Mouse (Mus musculus): Measurements from ENCODE around the gene Fry. TPM values are rescaled to one million over a fixed set of nuclear protein-coding genes. Genes with fewer than 3 reads are reported as not detected.

Gene Fry
- polyA plus RNA-seq, 1 experiment from 2014 or later = 21.1 TPM

DNA sequence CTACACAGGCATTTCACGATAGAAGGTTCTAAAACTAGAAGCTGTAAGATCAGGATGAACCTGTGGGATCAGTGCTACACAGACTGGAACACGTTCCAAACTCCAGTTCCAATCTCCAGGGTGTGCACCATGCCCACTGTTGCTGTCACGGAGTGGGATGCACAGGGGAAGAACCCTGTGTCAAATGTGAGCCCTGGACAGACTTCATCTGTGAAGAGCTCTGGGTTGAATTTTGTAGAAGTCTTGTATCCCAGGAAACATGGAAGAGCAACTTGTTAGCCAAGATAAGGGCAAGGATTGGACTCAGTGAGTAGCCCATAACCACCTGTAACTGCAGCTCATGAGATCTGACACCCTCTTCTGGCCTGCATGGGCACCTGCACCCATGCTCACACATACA lies 246.2 kb downstream of the Fry start:
- no peak overlapping the region for H3K27ac ChIP-seq (ENCODE audit: low read depth, low read length)
- no peak overlapping the region for H3K9ac ChIP-seq (ENCODE audit: low read length)
- ATAC-seq (ENCODE audit: insufficient read depth, low FRiP score, low TSS enrichment) (no peak), DNase-seq (ENCODE audit: low spot score) (no peak)
- 80% methylated on average over 3 of the region's 3 CpGs for WGBS
- H3K36me3 ChIP-seq (ENCODE audit: control insufficient read depth, insufficient read depth, low read length) = no peaks in the 10 kb centered on the region
- H3K9me3 ChIP-seq (ENCODE audit: control insufficient read depth, low read length) = no peaks in the 10 kb centered on the region
- H3K4me3 ChIP-seq (ENCODE audit: low read depth, low read length) = no peak overlapping the region
- no peaks in the 10 kb centered on the region for H3K4me1 ChIP-seq (ENCODE audit: control insufficient read depth, insufficient read depth, low read length)
- no peak overlapping the region for H3K4me2 ChIP-seq (ENCODE audit: low read depth)
- H3K27me3 ChIP-seq (ENCODE audit: control insufficient read depth, insufficient read depth, low read length) = no peaks in the 10 kb centered on the region

DNA sequence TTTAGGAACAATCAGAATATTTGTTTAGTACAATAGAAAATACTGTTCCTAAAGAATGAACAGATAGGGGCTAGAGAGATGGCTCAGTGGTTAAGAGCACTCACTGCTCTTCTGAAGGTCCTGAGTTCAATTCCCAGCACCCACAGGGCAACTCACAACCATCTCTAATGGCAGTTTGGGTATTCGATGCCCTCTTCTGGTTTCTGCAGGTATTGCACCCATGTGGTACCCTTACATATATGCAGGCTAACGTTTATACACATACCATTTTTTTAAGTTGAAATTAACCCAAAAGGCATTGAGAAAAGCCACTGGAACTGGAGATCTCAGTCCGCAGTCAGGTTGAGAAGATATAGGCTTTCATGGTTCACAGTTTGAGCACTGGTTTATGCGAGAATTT lies 248.6 kb downstream of the Fry start:
- H3K9me3 ChIP-seq (ENCODE audit: control insufficient read depth, low read length) = no peaks in the 10 kb centered on the region
- H3K27me3 ChIP-seq (ENCODE audit: control insufficient read depth, insufficient read depth, low read length) = no peaks in the 10 kb centered on the region
- WGBS = 88% methylated on average over 4 of the region's 4 CpGs
- H3K4me3 ChIP-seq (ENCODE audit: low read depth, low read length) = no peak overlapping the region
- no peak for ATAC-seq (ENCODE audit: insufficient read depth, low FRiP score, low TSS enrichment)
- H3K36me3 ChIP-seq (ENCODE audit: control insufficient read depth, insufficient read depth, low read length) = no peaks in the 10 kb centered on the region
- no peak for DNase-seq (ENCODE audit: low spot score)
- no peaks in the 10 kb centered on the region for H3K4me1 ChIP-seq (ENCODE audit: control insufficient read depth, insufficient read depth, low read length)
- no peak overlapping the region for H3K27ac ChIP-seq (ENCODE audit: low read depth, low read length)
- no peak overlapping the region for H3K9ac ChIP-seq (ENCODE audit: low read length)
- no peak overlapping the region for H3K4me2 ChIP-seq (ENCODE audit: low read depth)

DNA sequence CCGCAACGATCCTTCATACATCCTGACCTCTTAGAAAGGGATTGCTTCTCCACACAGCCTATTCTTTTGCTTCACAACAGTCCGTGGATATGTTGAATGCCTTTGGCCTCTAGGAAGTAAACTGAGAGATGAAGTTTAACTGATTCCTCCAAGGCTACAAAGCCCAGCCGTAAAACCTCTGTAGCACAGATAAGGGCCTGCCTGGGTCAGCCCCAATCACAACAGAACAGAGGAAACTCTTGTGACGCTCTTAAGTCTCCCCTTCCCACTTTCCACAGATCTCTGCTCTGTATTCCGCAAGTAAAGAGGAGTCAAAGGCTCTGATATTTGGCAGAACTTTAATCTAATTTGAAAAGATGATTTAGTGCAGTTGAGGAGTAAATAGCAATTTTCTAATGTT lies 251.8 kb downstream of the Fry start:
- H3K4me3 ChIP-seq (ENCODE audit: low read depth, low read length) = no peak overlapping the region
- no peak overlapping the region for H3K27ac ChIP-seq (ENCODE audit: low read depth, low read length)
- ATAC-seq (ENCODE audit: insufficient read depth, low FRiP score, low TSS enrichment) = no peak
- DNase-seq (ENCODE audit: low spot score) = no peak
- H3K4me2 ChIP-seq (ENCODE audit: low read depth) = no peak overlapping the region
- WGBS = 66% methylated on average over 6 of the region's 6 CpGs
- no peaks in the 10 kb centered on the region for H3K9me3 ChIP-seq (ENCODE audit: control insufficient read depth, low read length)
- H3K27me3 ChIP-seq (ENCODE audit: control insufficient read depth, insufficient read depth, low read length) = no peaks in the 10 kb centered on the region
- H3K9ac ChIP-seq (ENCODE audit: low read length) = no peak overlapping the region
- H3K4me1 ChIP-seq (ENCODE audit: control insufficient read depth, insufficient read depth, low read length) = no peaks in the 10 kb centered on the region
- no peaks in the 10 kb centered on the region for H3K36me3 ChIP-seq (ENCODE audit: control insufficient read depth, insufficient read depth, low read length)

DNA sequence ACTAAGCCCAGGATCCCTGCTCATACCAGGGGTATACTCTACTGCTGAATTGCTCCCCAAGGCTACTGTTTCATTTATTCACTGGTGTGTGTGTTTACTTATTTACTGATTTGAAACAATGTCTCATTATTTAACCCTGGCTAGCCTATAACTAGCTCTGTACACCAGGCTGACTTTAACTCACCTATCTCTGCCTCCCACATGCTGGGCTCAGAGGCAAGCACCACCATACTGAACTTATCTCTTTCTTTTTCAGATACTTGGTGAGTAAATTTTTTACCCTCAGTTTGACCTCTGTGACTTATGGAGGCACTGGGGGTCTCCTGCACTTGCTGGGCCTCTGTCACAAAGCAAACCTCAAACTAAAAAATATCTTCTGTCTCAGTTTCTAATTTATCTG lies 252.4 kb downstream of the Fry start:
- no peak overlapping the region for H3K4me2 ChIP-seq (ENCODE audit: low read depth)
- ATAC-seq (ENCODE audit: insufficient read depth, low FRiP score, low TSS enrichment) (no peak), DNase-seq (ENCODE audit: low spot score) (no peak)
- H3K9me3 ChIP-seq (ENCODE audit: control insufficient read depth, low read length) = no peaks in the 10 kb centered on the region
- no peak overlapping the region for H3K9ac ChIP-seq (ENCODE audit: low read length)
- no peaks in the 10 kb centered on the region for H3K4me1 ChIP-seq (ENCODE audit: control insufficient read depth, insufficient read depth, low read length)
- no peaks in the 10 kb centered on the region for H3K36me3 ChIP-seq (ENCODE audit: control insufficient read depth, insufficient read depth, low read length)
- no peaks in the 10 kb centered on the region for H3K27me3 ChIP-seq (ENCODE audit: control insufficient read depth, insufficient read depth, low read length)
- no peak overlapping the region for H3K4me3 ChIP-seq (ENCODE audit: low read depth, low read length)
- H3K27ac ChIP-seq (ENCODE audit: low read depth, low read length) = no peak overlapping the region

DNA sequence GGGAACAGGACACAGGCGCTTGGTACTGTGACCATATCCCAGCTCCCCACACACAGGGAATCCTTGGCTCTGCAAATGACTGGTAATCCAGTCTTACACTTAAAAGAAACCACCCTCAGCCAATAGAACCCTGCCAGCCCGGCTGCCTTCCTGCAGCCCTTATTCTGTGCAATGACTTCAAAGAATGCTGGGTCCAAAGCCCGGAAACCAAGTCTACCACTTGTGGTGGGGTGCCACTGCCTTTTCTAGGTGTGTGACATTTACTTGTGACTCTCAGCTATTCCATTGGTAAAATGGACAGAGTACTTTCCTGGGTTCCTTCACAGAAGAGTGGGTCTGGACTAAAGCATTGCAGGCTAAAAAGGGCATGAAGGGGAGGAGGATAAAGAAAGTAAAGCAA lies 254.5 kb downstream of the Fry start:
- no peak overlapping the region for H3K4me3 ChIP-seq (ENCODE audit: low read depth, low read length)
- no peaks in the 10 kb centered on the region for H3K9me3 ChIP-seq (ENCODE audit: control insufficient read depth, low read length)
- H3K27ac ChIP-seq (ENCODE audit: low read depth, low read length) = no peak overlapping the region
- DNase-seq (ENCODE audit: low spot score) (no peak), ATAC-seq (ENCODE audit: insufficient read depth, low FRiP score, low TSS enrichment) (no peak)
- WGBS = 69% methylated on average over 3 of the region's 3 CpGs
- H3K9ac ChIP-seq (ENCODE audit: low read length) = no peak overlapping the region
- no peak overlapping the region for H3K4me2 ChIP-seq (ENCODE audit: low read depth)
- no peaks in the 10 kb centered on the region for H3K27me3 ChIP-seq (ENCODE audit: control insufficient read depth, insufficient read depth, low read length)
- no peaks in the 10 kb centered on the region for H3K36me3 ChIP-seq (ENCODE audit: control insufficient read depth, insufficient read depth, low read length)
- H3K4me1 ChIP-seq (ENCODE audit: control insufficient read depth, insufficient read depth, low read length) = no peaks in the 10 kb centered on the region

DNA sequence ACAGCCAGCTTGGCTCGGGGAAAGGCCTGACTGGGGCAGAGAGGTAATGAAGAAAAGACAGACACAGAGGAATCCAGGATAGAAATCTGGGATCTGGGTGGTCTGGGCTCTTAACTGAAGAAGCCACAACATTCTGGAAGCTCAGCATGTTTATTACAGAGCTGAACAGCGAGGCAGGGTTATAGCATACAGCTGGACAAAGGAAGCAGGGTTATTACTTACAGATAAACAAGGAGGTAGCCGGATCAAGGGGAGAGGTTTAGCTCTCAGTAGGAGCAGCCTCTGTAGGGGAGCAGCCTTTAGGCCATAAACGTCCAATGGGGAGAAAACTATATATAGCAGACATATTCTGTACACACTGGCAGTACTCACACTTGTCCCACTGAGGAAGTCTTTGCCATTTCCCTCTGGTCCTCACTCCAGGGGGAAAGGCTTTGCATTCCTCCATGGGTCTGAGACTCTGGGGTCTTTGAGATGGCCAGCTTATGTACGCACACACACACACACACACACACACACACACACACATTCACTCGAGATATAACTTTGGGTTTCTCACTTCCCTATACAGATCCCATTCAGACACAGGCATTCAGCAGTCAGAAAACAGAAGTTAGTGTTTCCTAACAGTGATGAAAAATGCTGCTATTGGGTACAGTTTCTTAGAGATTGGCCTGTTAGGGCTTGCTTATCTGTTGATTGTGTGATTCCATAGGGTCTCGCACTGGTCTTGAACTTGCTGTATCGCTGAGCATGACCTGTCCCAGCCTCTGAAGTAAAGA lies 256.5 kb downstream of the Fry start:
- Histone ChIP-seq H3K9ac (ENCODE audit: low read length) (no peak overlapping the region), H3K27ac (ENCODE audit: low read depth, low read length) (no peak overlapping the region), H3K4me3 (ENCODE audit: low read depth, low read length) (no peak overlapping the region), H3K4me1 (ENCODE audit: control insufficient read depth, insufficient read depth, low read length) (no peaks in the 10 kb centered on the region), H3K27me3 (ENCODE audit: control insufficient read depth, insufficient read depth, low read length) (no peaks in the 10 kb centered on the region), H3K9me3 (ENCODE audit: control insufficient read depth, low read length) (no peaks in the 10 kb centered on the region), H3K36me3 (ENCODE audit: control insufficient read depth, insufficient read depth, low read length) (no peaks in the 10 kb centered on the region), H3K4me2 (ENCODE audit: low read depth) (no peak overlapping the region)
- DNase-seq (ENCODE audit: low spot score) (no peak), ATAC-seq (ENCODE audit: insufficient read depth, low FRiP score, low TSS enrichment) (no peak)
- WGBS = 68% methylated on average over 8 of the region's 8 CpGs

DNA sequence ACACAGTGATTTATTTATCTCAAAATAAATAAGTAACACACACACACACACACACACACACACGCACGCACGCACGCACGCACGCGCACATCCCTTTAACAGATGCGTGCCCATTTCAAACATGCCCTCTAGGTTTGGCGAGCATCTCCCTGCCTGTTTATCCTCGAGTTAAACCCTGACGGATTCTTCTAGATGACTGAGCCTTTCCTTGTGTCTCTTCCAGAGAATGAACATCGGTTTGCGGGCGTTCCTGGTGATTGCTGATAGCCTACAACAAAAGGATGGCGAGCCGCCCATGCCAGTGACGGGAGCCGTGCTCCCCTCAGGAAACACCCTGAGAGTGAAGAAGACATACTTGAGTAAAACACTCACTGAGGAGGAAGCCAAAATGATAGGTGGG lies 260.1 kb downstream of the Fry start:
- Histone ChIP-seq H3K4me3 (ENCODE audit: low read depth, low read length) (no peak overlapping the region), H3K4me2 (ENCODE audit: low read depth) (no peak overlapping the region), H3K36me3 (ENCODE audit: control insufficient read depth, insufficient read depth, low read length) (no peaks in the 10 kb centered on the region), H3K27me3 (ENCODE audit: control insufficient read depth, insufficient read depth, low read length) (no peaks in the 10 kb centered on the region), H3K9me3 (ENCODE audit: control insufficient read depth, low read length) (no peaks in the 10 kb centered on the region), H3K9ac (ENCODE audit: low read length) (no peak overlapping the region), H3K27ac (ENCODE audit: low read depth, low read length) (no peak overlapping the region), H3K4me1 (ENCODE audit: control insufficient read depth, insufficient read depth, low read length) (no peaks in the 10 kb centered on the region)
- DNase-seq (ENCODE audit: low spot score) (no peak), ATAC-seq (ENCODE audit: insufficient read depth, low FRiP score, low TSS enrichment) (no peak)
- 86% methylated on average over 18 of the region's 18 CpGs for WGBS

DNA sequence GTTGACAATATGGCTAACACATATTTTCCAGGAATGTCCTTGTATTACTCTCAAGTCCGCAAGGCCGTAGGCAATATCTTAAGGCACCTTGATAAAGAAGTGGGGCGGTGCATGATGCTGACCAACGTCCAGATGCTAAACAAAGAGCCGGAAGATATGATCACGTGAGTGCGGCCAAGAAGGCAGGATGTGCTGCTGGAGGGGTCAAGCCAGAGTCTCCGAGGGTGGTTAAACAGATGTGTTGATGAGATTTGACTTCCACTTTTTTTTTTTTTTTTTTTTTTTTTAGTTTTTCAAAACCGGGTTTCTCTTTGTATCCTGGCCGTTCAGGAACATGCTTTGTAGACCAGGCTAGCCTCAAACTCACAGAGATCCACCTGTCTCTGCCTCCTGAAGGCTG lies 262.3 kb downstream of the Fry start:
- no peaks in the 10 kb centered on the region for H3K27me3 ChIP-seq (ENCODE audit: control insufficient read depth, insufficient read depth, low read length)
- no peaks in the 10 kb centered on the region for H3K9me3 ChIP-seq (ENCODE audit: control insufficient read depth, low read length)
- H3K9ac ChIP-seq (ENCODE audit: low read length) = no peak overlapping the region
- H3K36me3 ChIP-seq (ENCODE audit: control insufficient read depth, insufficient read depth, low read length) = no peaks in the 10 kb centered on the region
- 93% methylated on average over 10 of the region's 10 CpGs for WGBS
- no peak overlapping the region for H3K4me2 ChIP-seq (ENCODE audit: low read depth)
- no peak overlapping the region for H3K4me3 ChIP-seq (ENCODE audit: low read depth, low read length)
- DNase-seq (ENCODE audit: low spot score) (no peak), ATAC-seq (ENCODE audit: insufficient read depth, low FRiP score, low TSS enrichment) (no peak)
- no peaks in the 10 kb centered on the region for H3K4me1 ChIP-seq (ENCODE audit: control insufficient read depth, insufficient read depth, low read length)
- no peak overlapping the region for H3K27ac ChIP-seq (ENCODE audit: low read depth, low read length)

DNA sequence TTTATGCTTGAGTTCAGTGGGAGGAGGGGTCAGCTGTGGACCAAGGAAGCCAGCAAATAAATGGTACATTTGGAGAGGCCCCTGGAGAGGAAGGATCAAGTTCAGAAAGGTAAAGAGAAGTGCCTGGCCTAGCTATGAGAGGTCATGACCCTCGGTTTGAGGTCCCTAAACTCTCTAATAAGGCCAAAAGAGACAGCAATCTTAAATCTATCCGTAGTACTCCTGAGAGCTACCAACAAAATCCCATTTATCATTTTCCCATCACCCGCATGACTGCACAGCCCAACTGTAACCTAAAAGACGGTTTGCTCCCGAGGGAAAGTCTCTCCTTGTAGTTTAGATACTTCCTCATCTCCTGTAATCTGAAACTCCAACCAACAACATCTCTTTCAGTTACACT lies 264.0 kb downstream of the Fry start:
- Histone ChIP-seq H3K27me3 (ENCODE audit: control insufficient read depth, insufficient read depth, low read length) (no peaks in the 10 kb centered on the region), H3K4me2 (ENCODE audit: low read depth) (no peak overlapping the region), H3K4me1 (ENCODE audit: control insufficient read depth, insufficient read depth, low read length) (no peaks in the 10 kb centered on the region), H3K4me3 (ENCODE audit: low read depth, low read length) (no peak overlapping the region), H3K27ac (ENCODE audit: low read depth, low read length) (no peak overlapping the region), H3K9ac (ENCODE audit: low read length) (no peak overlapping the region), H3K9me3 (ENCODE audit: control insufficient read depth, low read length) (no peaks in the 10 kb centered on the region), H3K36me3 (ENCODE audit: control insufficient read depth, insufficient read depth, low read length) (no peaks in the 10 kb centered on the region)
- ATAC-seq (ENCODE audit: insufficient read depth, low FRiP score, low TSS enrichment) (no peak), DNase-seq (ENCODE audit: low spot score) (no peak)
- WGBS = 68% methylated on average over 5 of the region's 5 CpGs
